Mouse (Mus musculus) neural tube, embryonic 12.5 days (tissue): ENCODE data around the gene Zcchc13. TPM values are rescaled to one million over a fixed set of nuclear protein-coding genes. Genes with fewer than 3 reads are reported as not detected.

Source experiments
- ATAC-seq: fragments of 200-750 bp; cut with Nextera tagmentation; 2 replicates; pipeline ENCODE4 v1.8.0; 2017; ENCODE audit warnings: low read depth, mild to moderate bottlenecking, moderate TSS enrichment, moderate library complexity; ENCODE audit not compliant: low FRiP score
- H3K27ac ChIP-seq: fragments of 300-500 bp; sonication (generic); 2 replicates; pipeline ENCODE4 v1.5.1; 2016
- H3K27me3 ChIP-seq: fragments of 300-500 bp; sonication (generic); replicated peaks from 2 replicates; pipeline ENCODE4 v1.6.1; 2016; ENCODE audit warnings: mild to moderate bottlenecking
- H3K36me3 ChIP-seq: fragments of 300-500 bp; sonication (generic); 2 replicates; pipeline ENCODE4 v1.6.1; 2016; ENCODE audit warnings: mild to moderate bottlenecking
- H3K4me1 ChIP-seq: fragments of 300-500 bp; sonication (generic); 2 replicates; pipeline ENCODE4 v1.6.1; 2016
- H3K4me2 ChIP-seq: fragments of 300-500 bp; sonication (generic); replicated peaks from 2 replicates; pipeline ENCODE4 v1.6.1; 2016; ENCODE audit warnings: mild to moderate bottlenecking
- H3K4me3 ChIP-seq: fragments of 300-500 bp; sonication (generic); 2 replicates; pipeline ENCODE4 v1.5.1; 2016
- H3K9ac ChIP-seq: fragments of 300-500 bp; sonication (generic); 2 replicates; pipeline ENCODE4 v1.6.1; 2016; ENCODE audit warnings: mild to moderate bottlenecking
- H3K9me3 ChIP-seq: fragments of 300-500 bp; sonication (generic); 2 replicates; pipeline ENCODE4 v1.6.1; 2016; ENCODE audit warnings: mild to moderate bottlenecking
- WGBS: fragments of 180-500 bp; shearing (Covaris S2); methylation state at CpG from one replicate; pipeline ENCODE4 v1.1.7; 2016; 5-methylcytosine and 5-hydroxymethylcytosine counted together
- polyA plus RNA-seq: library from polyadenylated mRNA; unstranded; fragments of >200 nt; fragmentation: Nextera tagmentation; extraction: Ambion mirVana; gene quantifications from 2 replicates; pipeline ENCODE4 v1.2.1, GENCODE M21; 2016

The Zcchc13 gene
- not detected in 2 replicates for polyA plus RNA-seq

GRCm38 (mm10) chrX:103630303-103630702, at the start of gene Zcchc13:
Gene Zcchc13, plus strand, starts transcription at chrX:103630586.
- WGBS, result 83% methylated on average over 12 of the region's 12 CpGs
- H3K27ac ChIP-seq, result no peak within 1 kb of the TSS

GRCm38 (mm10) chrX:103584262-103584661, 46.1 kb upstream of the Zcchc13 start:
- Histone ChIP-seq H3K9me3 (no peaks in the 10 kb centered on the region), H3K4me2 (no peak overlapping the region), H3K27ac (no peak overlapping the region), H3K4me3 (no peak overlapping the region), H3K4me1 (no peaks in the 10 kb centered on the region), H3K9ac (no peak overlapping the region), H3K27me3 (no peaks in the 10 kb centered on the region), H3K36me3 (0 out of 2 replicates have a peak, but pooled peaks cover 4% of the 10 kb centered on the region)
- 88% methylated on average over 1 of the region's 1 CpGs for WGBS
- no peak for ATAC-seq

More at GRCm38 (mm10) chrX:103630303-103630702, at the start of gene Zcchc13:
- H3K4me3 ChIP-seq, result no peak within 1 kb of the TSS
- H3K4me1 ChIP-seq, result no peaks in the 10 kb centered on the region
- H3K4me2 ChIP-seq, result no peak within 1 kb of the TSS
- H3K27me3 ChIP-seq, result no peaks in the 10 kb centered on the region
- no peak for ATAC-seq
- no peaks in the 10 kb centered on the region for H3K36me3 ChIP-seq
- H3K9ac ChIP-seq, result no peak within 1 kb of the TSS
- no peaks in the 10 kb centered on the region for H3K9me3 ChIP-seq

- Histone ChIP-seq H3K4me2 (no peak overlapping the region), H3K36me3 (peaks cover 2% of the 10 kb centered on the region)
- ATAC-seq, result no peak
These were observed 38.3 kb upstream of the Zcchc13 start for GRCm38 (mm10) chrX:103592056-103592455.

GRCm38 (mm10) chrX:103602553-103602952, 27.8 kb upstream of the Zcchc13 start:
- Histone ChIP-seq H3K27ac (no peak overlapping the region), H3K4me2 (no peak overlapping the region), H3K4me1 (no peaks in the 10 kb centered on the region), H3K9ac (no peak overlapping the region), H3K27me3 (no peaks in the 10 kb centered on the region), H3K4me3 (no peak overlapping the region), H3K9me3 (no peaks in the 10 kb centered on the region), H3K36me3 (peaks cover 54% of the 10 kb centered on the region)
- ATAC-seq, result no peak
- WGBS, result 97% methylated on average over 5 of the region's 5 CpGs

More at GRCm38 (mm10) chrX:103592056-103592455, 38.3 kb upstream of the Zcchc13 start:
- H3K4me1 ChIP-seq, result no peaks in the 10 kb centered on the region
- H3K9ac ChIP-seq, result no peak overlapping the region
- no peaks in the 10 kb centered on the region for H3K27me3 ChIP-seq
- H3K9me3 ChIP-seq, result no peaks in the 10 kb centered on the region
- 95% methylated on average over 6 of the region's 6 CpGs for WGBS
- H3K27ac ChIP-seq, result no peak overlapping the region
- no peak overlapping the region for H3K4me3 ChIP-seq

GRCm38 (mm10) chrX:103604211-103604610, 26.2 kb upstream of the Zcchc13 start:
- Histone ChIP-seq H3K36me3 (peaks cover 45% of the 10 kb centered on the region), H3K27me3 (no peaks in the 10 kb centered on the region), H3K4me2 (no peak overlapping the region), H3K27ac (no peak overlapping the region), H3K9me3 (no peaks in the 10 kb centered on the region), H3K4me3 (no peak overlapping the region), H3K4me1 (no peaks in the 10 kb centered on the region), H3K9ac (no peak overlapping the region)
- 87% methylated on average over 5 of the region's 5 CpGs for WGBS
- ATAC-seq, result no peak

- no peak overlapping the region for H3K4me2 ChIP-seq
- H3K36me3 ChIP-seq, result peaks cover 49% of the 10 kb centered on the region
- ATAC-seq, result no peak
- no peak overlapping the region for H3K27ac ChIP-seq
- no peak overlapping the region for H3K4me3 ChIP-seq
- no peaks in the 10 kb centered on the region for H3K9me3 ChIP-seq
- 91% methylated on average over 8 of the region's 8 CpGs for WGBS
- no peak overlapping the region for H3K9ac ChIP-seq
- H3K27me3 ChIP-seq, result no peaks in the 10 kb centered on the region
- no peaks in the 10 kb centered on the region for H3K4me1 ChIP-seq
These were observed 24.9 kb upstream of the Zcchc13 start for GRCm38 (mm10) chrX:103605473-103605872.

- no peak for ATAC-seq
- Histone ChIP-seq H3K4me2 (no peak overlapping the region), H3K4me3 (no peak overlapping the region), H3K27me3 (no peaks in the 10 kb centered on the region), H3K4me1 (no peaks in the 10 kb centered on the region), H3K9me3 (no peaks in the 10 kb centered on the region), H3K9ac (no peak overlapping the region), H3K27ac (no peak overlapping the region), H3K36me3 (peaks cover 21% of the 10 kb centered on the region)
- 95% methylated on average over 5 of the region's 5 CpGs for WGBS
These were observed 20.0 kb upstream of the Zcchc13 start for GRCm38 (mm10) chrX:103610401-103610800.

GRCm38 (mm10) chrX:103611462-103611861, 18.9 kb upstream of the Zcchc13 start:
- H3K9me3 ChIP-seq, result no peaks in the 10 kb centered on the region
- H3K27ac ChIP-seq, result no peak overlapping the region
- no peaks in the 10 kb centered on the region for H3K27me3 ChIP-seq
- H3K4me3 ChIP-seq, result no peak overlapping the region
- 92% methylated on average over 2 of the region's 2 CpGs for WGBS
- no peak overlapping the region for H3K4me2 ChIP-seq
- peaks cover 16% of the 10 kb centered on the region; the same call in 1 of the 2 replicates for H3K36me3 ChIP-seq
- H3K9ac ChIP-seq, result no peak overlapping the region
- no peak for ATAC-seq
- H3K4me1 ChIP-seq, result no peaks in the 10 kb centered on the region

GRCm38 (mm10) chrX:103614700-103615233, 15.6 kb upstream of the Zcchc13 start:
- no peak overlapping the region for H3K9ac ChIP-seq
- 94% methylated on average over 24 of the region's 24 CpGs for WGBS
- H3K4me1 ChIP-seq, result no peaks in the 10 kb centered on the region
- H3K9me3 ChIP-seq, result no peaks in the 10 kb centered on the region
- no peak overlapping the region for H3K4me3 ChIP-seq
- no peak for ATAC-seq
- H3K27ac ChIP-seq, result no peak overlapping the region
- H3K4me2 ChIP-seq, result no peak overlapping the region
- H3K27me3 ChIP-seq, result no peaks in the 10 kb centered on the region
- H3K36me3 ChIP-seq, result peaks cover 7% of the 10 kb centered on the region; the same call in 1 of the 2 replicates

GRCm38 (mm10) chrX:103615453-103615852, 14.9 kb upstream of the Zcchc13 start:
- H3K36me3 ChIP-seq, result peaks cover 4% of the 10 kb centered on the region; the same call in 1 of the 2 replicates
- no peak overlapping the region for H3K9ac ChIP-seq
- no peak for ATAC-seq
- H3K4me1 ChIP-seq, result no peaks in the 10 kb centered on the region
- H3K4me3 ChIP-seq, result no peak overlapping the region
- WGBS, result 82% methylated on average over 4 of the region's 4 CpGs
- H3K27ac ChIP-seq, result no peak overlapping the region
- peak overlapping the region; percentile 62 for H3K4me2 ChIP-seq
- no peaks in the 10 kb centered on the region for H3K9me3 ChIP-seq
- no peaks in the 10 kb centered on the region for H3K27me3 ChIP-seq

GRCm38 (mm10) chrX:103616162-103616535, 14.2 kb upstream of the Zcchc13 start:
- Histone ChIP-seq H3K9ac (peak overlapping the region; percentile 45), H3K9me3 (no peaks in the 10 kb centered on the region), H3K4me2 (peak overlapping the region; percentile 62), H3K4me3 (peak overlapping the region; percentile 36), H3K36me3 (peaks cover 4% of the 10 kb centered on the region; the same call in 1 of the 2 replicates), H3K27me3 (no peaks in the 10 kb centered on the region), H3K27ac (no peak overlapping the region), H3K4me1 (no peaks in the 10 kb centered on the region)
- WGBS, result 57% methylated on average over 19 of the region's 19 CpGs
- peak; percentile 26 for ATAC-seq

GRCm38 (mm10) chrX:103616536-103617404, 13.6 kb upstream of the Zcchc13 start:
- H3K4me1 ChIP-seq, result no peaks in the 10 kb centered on the region
- H3K4me2 ChIP-seq, result peak overlapping the region; percentile 62
- peak overlapping the region; percentile 66 for H3K27ac ChIP-seq
- WGBS, result 1% methylated on average over 30 of the region's 50 CpGs
- peak overlapping the region; percentile 45 for H3K9ac ChIP-seq
- peaks cover 4% of the 10 kb centered on the region; the same call in 1 of the 2 replicates for H3K36me3 ChIP-seq
- H3K9me3 ChIP-seq, result no peaks in the 10 kb centered on the region
- peak overlapping the region; percentile 36 for H3K4me3 ChIP-seq
- no peaks in the 10 kb centered on the region for H3K27me3 ChIP-seq
- peak; percentile 95 for ATAC-seq
